Mouse (Mus musculus) MEL (cell line): ENCODE data around the gene Bcl10. TPM values are rescaled to one million over a fixed set of nuclear protein-coding genes. Genes with fewer than 3 reads are reported as not detected.

ENCODE experiments used
- DNase-seq: peaks from one replicate; pipeline ENCODE4 v3.0.0; 2011; ENCODE audit warnings: low read depth, low spot score
- H3K27ac ChIP-seq: 2 replicates; pipeline ENCODE4 v1.5.1; 2012; ENCODE audit warnings: low read depth, mild to moderate bottlenecking, control low read depth, low read length, moderate library complexity; ENCODE audit not compliant: control insufficient read depth
- H3K27me3 ChIP-seq, 2 experiments: fragments of 150-350 bp in 1 of 2; sonication (generic) in 1 of 2; 2 replicates each; pipeline ENCODE4 v1.6.1; 2012; ENCODE audit warnings: low read length in 2 of 2, mild to moderate bottlenecking in 2 of 2, improper control_type of control experiment in 1 of 2, moderate library complexity in 1 of 2; ENCODE audit not compliant: insufficient read depth in 2 of 2, control insufficient read depth in 1 of 2
- H3K36me3 ChIP-seq, 2 experiments: 2 replicates each; pipeline ENCODE4 v1.6.1; 2012 to 2014; ENCODE audit warnings: low read length in 2 of 2, improper control_type of control experiment in 1 of 2, inconsistent platforms in 1 of 2, mild to moderate bottlenecking in 1 of 2; ENCODE audit not compliant: insufficient read depth in 2 of 2, control insufficient read depth in 1 of 2
- H3K4me1 ChIP-seq, 2 experiments: fragments of 150-350 bp in 1 of 2; sonication (generic) in 1 of 2; 2 replicates each; pipeline ENCODE4 v1.6.1; 2012; ENCODE audit warnings: low read length in 2 of 2, improper control_type of control experiment in 1 of 2, mild to moderate bottlenecking in 1 of 2; ENCODE audit not compliant: insufficient read depth in 2 of 2, control insufficient read depth in 1 of 2
- H3K4me3 ChIP-seq, 2 experiments: fragments of 150-350 bp in 1 of 2; sonication (generic) in 1 of 2; 2 replicates each; pipeline ENCODE4 v1.5.1; 2012; ENCODE audit warnings: low read depth in 2 of 2, low read length in 2 of 2, mild to moderate bottlenecking in 2 of 2, moderate library complexity in 2 of 2, control low read depth in 1 of 2, improper control_type of control experiment in 1 of 2; ENCODE audit not compliant: control insufficient read depth in 1 of 2, insufficient read depth in 1 of 2
- H3K79me2 ChIP-seq: 2 replicates; pipeline ENCODE4 v1.6.1; 2012; ENCODE audit warnings: mild to moderate bottlenecking, low read length, moderate library complexity; ENCODE audit not compliant: control insufficient read depth, poor library complexity, insufficient read depth
- H3K9ac ChIP-seq: 2 replicates; pipeline ENCODE4 v1.6.1; 2012; ENCODE audit warnings: low read depth, mild to moderate bottlenecking, control low read depth, low read length, moderate library complexity; ENCODE audit not compliant: control insufficient read depth, poor library complexity, severe bottlenecking
- H3K9me3 ChIP-seq: fragments of 150-350 bp; sonication (generic); replicated peaks from 2 replicates; pipeline ENCODE4 v1.6.1; 2012; ENCODE audit warnings: mild to moderate bottlenecking, low read length, improper control_type of control experiment, moderate library complexity; ENCODE audit not compliant: insufficient read depth
- BHLHE40 ChIP-seq: IDR thresholded peaks from 2 replicates; pipeline ENCODE4 v1.6.1; 2012; ENCODE audit warnings: low read depth, mild to moderate bottlenecking, inconsistent platforms, low read length, improper control_type of control experiment, borderline replicate concordance
- CHD1 ChIP-seq: IDR thresholded peaks from 2 replicates; pipeline ENCODE4 v1.6.1; 2012; ENCODE audit warnings: low read depth, mild to moderate bottlenecking, inconsistent platforms, low read length, improper control_type of control experiment
- CHD2 ChIP-seq: IDR thresholded peaks from 2 replicates; pipeline ENCODE4 v1.6.1; 2011; ENCODE audit warnings: low read length, improper control_type of control experiment
- CTCF ChIP-seq, 3 experiments: IDR thresholded peaks in 2 of 3; conservative IDR thresholded peaks in 1 of 3; 2 replicates each; pipeline ENCODE4 v1.5.1; 2011 to 2012; ENCODE audit warnings: low read length in 3 of 3, low read depth in 2 of 3, mild to moderate bottlenecking in 2 of 3, improper control_type of control experiment in 1 of 3, inconsistent platforms in 1 of 3, mixed read lengths in 1 of 3, moderate library complexity in 1 of 3; ENCODE audit not compliant: control insufficient read depth in 1 of 3, insufficient read depth in 1 of 3, poor library complexity in 1 of 3, severe bottlenecking in 1 of 3
- EP300 ChIP-seq, 2 experiments: IDR thresholded peaks; 2 replicates each; pipeline ENCODE4 v1.6.1; 2011; ENCODE audit warnings: improper control_type of control experiment in 2 of 2, low read length in 2 of 2, low read depth in 1 of 2, mild to moderate bottlenecking in 1 of 2
- ETS1 ChIP-seq: IDR thresholded peaks from 2 replicates; pipeline ENCODE4 v1.6.1; 2012; ENCODE audit warnings: low read depth, mild to moderate bottlenecking, inconsistent platforms, low read length, improper control_type of control experiment, moderate library complexity
- GABPA ChIP-seq: IDR thresholded peaks from 2 replicates; pipeline ENCODE4 v1.6.1; 2012; ENCODE audit warnings: low read depth, mild to moderate bottlenecking, inconsistent platforms, low read length, improper control_type of control experiment, moderate library complexity
- JUND ChIP-seq: IDR thresholded peaks from 2 replicates; pipeline ENCODE4 v1.6.1; 2011; ENCODE audit warnings: low read depth, mild to moderate bottlenecking, improper control_type of control experiment, low read length
- KAT2A ChIP-seq: conservative IDR thresholded peaks from 2 replicates; pipeline ENCODE4 v1.6.1; 2012; ENCODE audit warnings: low read depth, low read length, improper control_type of control experiment, inconsistent platforms
- MAFK ChIP-seq: IDR thresholded peaks from 2 replicates; pipeline ENCODE4 v1.6.1; 2011; ENCODE audit warnings: low read depth, mild to moderate bottlenecking, low read length, improper control_type of control experiment, borderline replicate concordance
- MAX ChIP-seq: IDR thresholded peaks from 2 replicates; pipeline ENCODE4 v1.6.1; 2011; ENCODE audit warnings: low read length, improper control_type of control experiment
- MAZ ChIP-seq: IDR thresholded peaks from 2 replicates; pipeline ENCODE4 v1.6.1; 2012; ENCODE audit warnings: low read depth, mild to moderate bottlenecking, inconsistent platforms, low read length, improper control_type of control experiment
- MEF2A ChIP-seq: IDR thresholded peaks from 2 replicates; pipeline ENCODE4 v1.6.1; 2014; ENCODE audit warnings: low read depth, mild to moderate bottlenecking, inconsistent platforms, low read length, improper control_type of control experiment; ENCODE audit not compliant: poor library complexity, insufficient replicate concordance, severe bottlenecking; ENCODE audit errors: extremely low read depth
- MXI1 ChIP-seq: IDR thresholded peaks from 2 replicates; pipeline ENCODE4 v1.6.1; 2011; ENCODE audit warnings: mild to moderate bottlenecking, low read depth, low read length, improper control_type of control experiment
- MYB ChIP-seq: IDR thresholded peaks from 2 replicates; pipeline ENCODE4 v1.6.1; 2011; ENCODE audit warnings: mild to moderate bottlenecking, low read depth, low read length, improper control_type of control experiment
- MYC ChIP-seq: IDR thresholded peaks from 2 replicates; pipeline ENCODE4 v1.6.1; 2011; ENCODE audit warnings: low read depth, mild to moderate bottlenecking, low read length, improper control_type of control experiment, moderate library complexity
- NELFE ChIP-seq: IDR thresholded peaks from 2 replicates; pipeline ENCODE4 v1.6.1; 2011; ENCODE audit warnings: low read depth, low read length, improper control_type of control experiment
- POLR2A ChIP-seq, 2 experiments: IDR thresholded peaks; 2 replicates each; pipeline ENCODE4 v1.6.1; 2011 to 2012; ENCODE audit warnings: low read length in 2 of 2, mild to moderate bottlenecking in 2 of 2, control low read depth in 1 of 2, improper control_type of control experiment in 1 of 2, low read depth in 1 of 2, moderate library complexity in 1 of 2; ENCODE audit not compliant: control insufficient read depth in 1 of 2, insufficient read depth in 1 of 2, poor library complexity in 1 of 2
- POLR2AphosphoS2 ChIP-seq: IDR thresholded peaks from 2 replicates; pipeline ENCODE4 v1.6.1; 2011; ENCODE audit warnings: low read length, improper control_type of control experiment
- RAD21 ChIP-seq: IDR thresholded peaks from 2 replicates; pipeline ENCODE4 v1.6.1; 2011; ENCODE audit warnings: mild to moderate bottlenecking, low read depth, low read length, improper control_type of control experiment
- RCOR1 ChIP-seq: IDR thresholded peaks from 2 replicates; pipeline ENCODE4 v1.6.1; 2012; ENCODE audit warnings: low read depth, mild to moderate bottlenecking, inconsistent platforms, low read length, improper control_type of control experiment
- TBP ChIP-seq: IDR thresholded peaks from 2 replicates; pipeline ENCODE4 v1.8.0; 2011; ENCODE audit warnings: low read depth, low read length, improper control_type of control experiment
- TCF12 ChIP-seq: IDR thresholded peaks from 2 replicates; pipeline ENCODE4 v1.6.1; 2014; ENCODE audit warnings: low read depth, mild to moderate bottlenecking, inconsistent platforms, low read length, improper control_type of control experiment, moderate library complexity
- USF1 ChIP-seq: IDR thresholded peaks from 2 replicates; pipeline ENCODE4 v1.6.1; 2014; ENCODE audit warnings: low read depth, mild to moderate bottlenecking, inconsistent platforms, low read length, improper control_type of control experiment, moderate library complexity
- ZC3H11A ChIP-seq: IDR thresholded peaks from 2 replicates; pipeline ENCODE4 v1.6.1; 2012; ENCODE audit warnings: low read depth, mild to moderate bottlenecking, inconsistent platforms, low read length, improper control_type of control experiment
- ZKSCAN1 ChIP-seq: IDR thresholded peaks from 2 replicates; pipeline ENCODE4 v1.6.1; 2012; ENCODE audit warnings: low read depth, mild to moderate bottlenecking, inconsistent platforms, low read length, improper control_type of control experiment, moderate library complexity
- ZMIZ1 ChIP-seq: IDR thresholded peaks from 2 replicates; pipeline ENCODE4 v1.6.1; 2012; ENCODE audit warnings: low read depth, mild to moderate bottlenecking, inconsistent platforms, low read length, improper control_type of control experiment, moderate library complexity
- ZNF384 ChIP-seq: IDR thresholded peaks from 2 replicates; pipeline ENCODE4 v1.6.1; 2012; ENCODE audit warnings: low read depth, mild to moderate bottlenecking, inconsistent platforms, low read length, improper control_type of control experiment
- polyA plus RNA-seq, 2 experiments: library from polyadenylated mRNA; stranded (reverse) in 1 of 2; unstranded in 1 of 2; fragments of >175 nt in 1 of 2; fragments of >200 nt in 1 of 2; gene quantifications; 2 replicates each; pipeline versions ENCODE4 v1.2.1 to v1.2.4; 2012; ENCODE audit warnings: low replicate concordance in 2 of 2, low read depth in 1 of 2; ENCODE audit not compliant: insufficient read length in 2 of 2, insufficient read depth in 1 of 2, missing spikeins in 1 of 2
- total RNA-seq: library from RNA; depleted of rRNA; stranded (reverse); fragments of 300-350 nt; gene quantifications from 2 replicates; pipeline ENCODE4 v1.2.3, GENCODE M21; 2012

The Bcl10 gene
- total and polyA plus RNA-seq, 3 experiments, result 25.0 to 30.4 TPM; not detected in 1

- peak; percentile 24; the same call in 1 of the 2 replicates for TF ChIP-seq NELFE
- peak; percentile 87 for TF ChIP-seq TBP
- TF ChIP-seq POLR2AphosphoS2, result peak; percentile 40; the same call in 1 of the 2 replicates
- no peak for TF ChIP-seq BHLHE40
- peak in 1 of 2 experiments; percentile 31; a peak in 1 of 4 replicates for TF ChIP-seq POLR2A (IDR thresholded peaks at IDR 0.05; ENCODE audit: control insufficient read depth in 1 of 2, insufficient read depth in 1 of 2, low read depth in 1 of 2, low read length in 2 of 2, poor library complexity in 1 of 2)
- no peak for TF ChIP-seq ZNF384
- peak; percentile 0; the same call in 1 of the 2 replicates for TF ChIP-seq KAT2A
- peak; percentile 67; the same call in 1 of the 2 replicates for TF ChIP-seq CHD2
- no peak for TF ChIP-seq EP300 (IDR thresholded peaks at IDR 0.05; ENCODE audit: low read depth in 1 of 2, low read length in 2 of 2)
- 0 out of 2 replicates have a peak, but pooled peaks have one; percentile 71 for TF ChIP-seq CHD1
- no peak for TF ChIP-seq TCF12
- no peak for TF ChIP-seq RAD21
- 0 out of 2 replicates have a peak, but pooled peaks have one; percentile 55 for TF ChIP-seq ZMIZ1
- Histone ChIP-seq H3K36me3 (peaks cover 0 to 42% of the 10 kb centered on the region in 2 experiments; a peak in 2 of 4 replicates), H3K9ac (peak overlapping the region; percentile 78), H3K27me3 (no peaks in the 10 kb centered on the region), H3K4me1 (peaks cover 8 to 50% of the 10 kb centered on the region in 2 experiments), H3K4me3 (peak overlapping the region; percentile 27 to 54), H3K27ac (peak overlapping the region; percentile 100), H3K9me3 (no peaks in the 10 kb centered on the region), H3K79me2 (no peaks in the 10 kb centered on the region; the same call in 1 of the 2 replicates)
- DNase-seq, result no peak
These were observed 28.2 kb downstream of the Bcl10 start for GRCm38 (mm10) chr3:145950815-145951130.

GRCm38 (mm10) chr3:145951287-145952165 is 28.9 kb downstream of the Bcl10 start:
- DNase-seq, result peak; percentile 70
- peak overlapping the region; percentile 78 for H3K9ac ChIP-seq
- TF ChIP-seq MEF2A (no peak), MXI1 (peak; percentile 58), KAT2A (no peak), MAX (no peak), MAFK (no peak), NELFE (peak; percentile 45; the same call in 1 of the 2 replicates), CTCF (IDR thresholded peaks at IDR 0.05 in 2 of 3, conservative IDR thresholded peaks at IDR 0.05 in 1 of 3; ENCODE audit: control insufficient read depth in 1 of 3, insufficient read depth in 1 of 3, low read depth in 2 of 3, low read length in 3 of 3, poor library complexity in 1 of 3, severe bottlenecking in 1 of 3) (no peak), ZC3H11A (no peak), TBP (no peak; the same call in 1 of the 2 replicates), EP300 (IDR thresholded peaks at IDR 0.05; ENCODE audit: low read depth in 1 of 2, low read length in 2 of 2) (peak in 1 of 2 experiments; percentile 30; a peak in 1 of 4 replicates), MYB (no peak), JUND (no peak), GABPA (no peak), RCOR1 (no peak), ETS1 (peak; percentile 68), MAZ (peak; percentile 63; the same call in 1 of the 2 replicates), USF1 (no peak), CHD1 (peak; percentile 29; the same call in 1 of the 2 replicates), POLR2A (IDR thresholded peaks at IDR 0.05; ENCODE audit: control insufficient read depth in 1 of 2, insufficient read depth in 1 of 2, low read depth in 1 of 2, low read length in 2 of 2, poor library complexity in 1 of 2) (peak; percentile 56 to 57; a peak in 1 of 4 replicates), MYC (peak; percentile 52; the same call in 1 of the 2 replicates), ZKSCAN1 (no peak), CHD2 (no peak)

More at GRCm38 (mm10) chr3:145951287-145952165, 28.9 kb downstream of the Bcl10 start:
- Histone ChIP-seq H3K4me3 (peak overlapping the region; percentile 27 to 54; a peak in 3 of 4 replicates), H3K9me3 (no peaks in the 10 kb centered on the region), H3K36me3 (peaks cover 0 to 40% of the 10 kb centered on the region in 2 experiments; a peak in 2 of 4 replicates), H3K4me1 (peaks cover 8 to 44% of the 10 kb centered on the region in 2 experiments), H3K27ac (peak overlapping the region; percentile 100), H3K79me2 (no peaks in the 10 kb centered on the region; the same call in 1 of the 2 replicates), H3K27me3 (no peaks in the 10 kb centered on the region)
